11 mouse cellular contexts compared by ENCODE assay signal in the genomic region with DNA sequence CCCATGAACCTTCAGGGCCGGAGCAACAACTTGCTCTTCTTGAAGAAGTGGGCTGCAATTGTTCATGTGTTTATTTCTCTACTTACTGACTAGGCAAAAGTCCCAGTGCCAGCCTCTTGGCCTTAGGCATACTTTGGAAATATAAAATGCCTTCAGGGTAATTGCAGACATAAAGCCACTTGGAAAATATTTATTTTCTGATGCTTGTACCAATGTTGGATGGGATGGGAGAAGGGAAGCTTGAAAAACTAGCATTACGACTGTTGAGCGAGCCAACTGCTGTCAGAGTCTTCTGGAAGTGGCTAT. TPM values are rescaled to one million over a fixed set of nuclear protein-coding genes. Genes with fewer than 3 reads are reported as not detected.
DNase-seq lines count a peak whose midpoint lies in the region; ATAC-seq and TF ChIP-seq lines count a peak whose summit lies in the region.
"Had no signal": no experiment of that assay in that cellular context is flagged by ENCODE, and none has a peak within 500 bp of the region (broad histone marks: within the 10 kb centered on the region; RNA-seq: fewer than 3 reads in every experiment).

No protein-coding gene starts in this region.

- peaks cover 4% of the 10 kb centered on the region for H3K4me1 ChIP-seq in hindbrain, embryonic 15.5 days (replicated peaks)
- no peaks in the 10 kb centered on the region for H3K4me1 ChIP-seq in hindbrain, embryonic 12.5 days
- H3K4me1 ChIP-seq in liver, embryonic 14.5 days (replicated peaks; ENCODE audit: control insufficient read depth in 2 of 2, insufficient read depth in 2 of 2, low read length in 1 of 2), result peaks cover 2 to 9% of the 10 kb centered on the region in 2 experiments; a peak in 3 of 4 replicates
- H3K4me1 ChIP-seq in cortical plate, adult 2 months (ENCODE audit: control insufficient read depth, insufficient read depth, low read length), result no peaks in the 10 kb centered on the region
- peaks cover 20% of the 10 kb centered on the region for H3K4me1 ChIP-seq in limb, embryonic 15.5 days

- no peak for DNase-seq in liver, embryonic 14.5 days (ENCODE audit: low read depth in 3 of 3, low spot score in 3 of 3)
- no peak for DNase-seq in liver
- DNase-seq in c-Kit-positive CD71-positive TER-119-positive erythroid progenitor cells, embryonic 14.5 days (ENCODE audit: low spot score), result no peak
- DNase-seq: gastrocnemius, postnatal 36 days; spleen, adult 18-20 months; thymus, postnatal 14 days had no signal

- 64% methylated on average over 3 of the region's 3 CpGs for WGBS in hindbrain, embryonic 15.5 days
- WGBS in hindbrain, embryonic 12.5 days, result 48% methylated on average over 3 of the region's 3 CpGs
- WGBS in liver, embryonic 14.5 days (ENCODE audit: insufficient replicate concordance), result 73% methylated on average over 3 of the region's 3 CpGs
- 42% methylated on average over 3 of the region's 3 CpGs for WGBS in limb, embryonic 15.5 days

- ATAC-seq in hindbrain, embryonic 15.5 days (ENCODE audit: low FRiP score, low read depth), result no peak
- ATAC-seq in hindbrain, embryonic 12.5 days (ENCODE audit: low FRiP score), result no peak
- ATAC-seq in liver, embryonic 14.5 days (ENCODE audit: insufficient read depth), result no peak
- no peak for ATAC-seq in limb, embryonic 15.5 days (ENCODE audit: insufficient number of reproducible peaks, low FRiP score, low TSS enrichment, low read depth)
- ATAC-seq: forebrain, embryonic 13.5 days had no signal

- no peak overlapping the region for H3K4me2 ChIP-seq in hindbrain, embryonic 15.5 days
- no peak overlapping the region for H3K4me2 ChIP-seq in hindbrain, embryonic 12.5 days (replicated peaks)
- H3K4me2 ChIP-seq in liver, embryonic 14.5 days (ENCODE audit: low read depth), result peak overlapping the region; percentile 93
- peak overlapping the region; percentile 89; the same call in 1 of the 2 replicates for H3K4me2 ChIP-seq in limb, embryonic 15.5 days

- TF ChIP-seq EP300 in liver, embryonic 14.5 days (IDR thresholded peaks at IDR 0.05; ENCODE audit: low read depth), result no peak

- TF ChIP-seq CTCF in liver, embryonic 14.5 days (IDR thresholded peaks at IDR 0.05; ENCODE audit: low read depth), result no peak
- no peak for TF ChIP-seq CTCF in cortical plate, adult 2 months (IDR thresholded peaks at IDR 0.05; ENCODE audit: extremely low read depth, insufficient read depth, low read length)

- H3K9me3 ChIP-seq in hindbrain, embryonic 15.5 days, result no peaks in the 10 kb centered on the region
- no peaks in the 10 kb centered on the region for H3K9me3 ChIP-seq in hindbrain, embryonic 12.5 days (replicated peaks)
- H3K9me3 ChIP-seq in liver, embryonic 14.5 days (ENCODE audit: control insufficient read depth, low read length), result no peaks in the 10 kb centered on the region
- H3K9me3 ChIP-seq in limb, embryonic 15.5 days, result no peaks in the 10 kb centered on the region
- H3K9me3 ChIP-seq: forebrain, embryonic 13.5 days had no signal

- peaks cover 26% of the 10 kb centered on the region for H3K27me3 ChIP-seq in hindbrain, embryonic 15.5 days
- H3K27me3 ChIP-seq in hindbrain, embryonic 12.5 days, result peaks cover 31% of the 10 kb centered on the region
- H3K27me3 ChIP-seq in liver, embryonic 14.5 days (ENCODE audit: control insufficient read depth, insufficient read depth, low read length), result peaks cover 21% of the 10 kb centered on the region
- peaks cover 17% of the 10 kb centered on the region for H3K27me3 ChIP-seq in limb, embryonic 15.5 days

- H3K4me3 ChIP-seq in hindbrain, embryonic 15.5 days, result 0 out of 2 replicates have a peak overlapping the region, but pooled peaks have one; percentile 57
- no peak overlapping the region for H3K4me3 ChIP-seq in hindbrain, embryonic 12.5 days
- peak overlapping the region in 1 of 2 experiments; percentile 71; a peak in 2 of 4 replicates for H3K4me3 ChIP-seq in liver, embryonic 14.5 days (ENCODE audit: insufficient read depth in 1 of 2, low read depth in 2 of 2, low read length in 2 of 2)
- peak overlapping the region; percentile 55 for H3K4me3 ChIP-seq in cortical plate, adult 2 months (ENCODE audit: insufficient read depth, low read length)
- peak overlapping the region; percentile 61 for H3K4me3 ChIP-seq in limb, embryonic 15.5 days

- H3K36me3 ChIP-seq in hindbrain, embryonic 15.5 days, result no peaks in the 10 kb centered on the region
- H3K36me3 ChIP-seq in hindbrain, embryonic 12.5 days, result no peaks in the 10 kb centered on the region
- H3K36me3 ChIP-seq in liver, embryonic 14.5 days (replicated peaks; ENCODE audit: control insufficient read depth, insufficient read depth, low read depth), result no peaks in the 10 kb centered on the region
- H3K36me3 ChIP-seq in limb, embryonic 15.5 days, result no peaks in the 10 kb centered on the region

- no peak overlapping the region for H3K9ac ChIP-seq in hindbrain, embryonic 15.5 days
- H3K9ac ChIP-seq in hindbrain, embryonic 12.5 days, result no peak overlapping the region
- no peak overlapping the region for H3K9ac ChIP-seq in liver, embryonic 14.5 days (replicated peaks)
- H3K9ac ChIP-seq in limb, embryonic 15.5 days, result no peak overlapping the region

- H3K27ac ChIP-seq in hindbrain, embryonic 15.5 days (replicated peaks), result no peak overlapping the region
- no peak overlapping the region for H3K27ac ChIP-seq in hindbrain, embryonic 12.5 days
- no peak overlapping the region for H3K27ac ChIP-seq in liver, embryonic 14.5 days
- no peak overlapping the region for H3K27ac ChIP-seq in cortical plate, adult 2 months (ENCODE audit: insufficient read depth, low read length)
- peak overlapping the region; percentile 39; the same call in 1 of the 2 replicates for H3K27ac ChIP-seq in limb, embryonic 15.5 days
- H3K27ac ChIP-seq: forebrain, embryonic 13.5 days had no signal

- no peak for TF ChIP-seq POLR2A in cortical plate, adult 2 months (IDR thresholded peaks at IDR 0.05; ENCODE audit: extremely low read depth, insufficient read depth, low read length)

RNA-seq across cellular contexts. Expression of gene Grhl1, which starts 1.1 kb away (rescaled TPM):
- 0.97 and 1.3 TPM in 2 replicates for polyA plus RNA-seq in hindbrain, embryonic 15.5 days (2015; fragmentation: Nextera tagmentation; extraction: Ambion mirVana)
- polyA plus RNA-seq in hindbrain, embryonic 12.5 days (2016; fragmentation: Nextera tagmentation; extraction: Ambion mirVana), result 0.73 and 0.75 TPM in 2 replicates
- polyA plus RNA-seq in liver, embryonic 14.5 days (2012; rRNA removed), result 0.37 and 0.45 TPM in 2 replicates
- polyA plus RNA-seq in liver, embryonic 14.5 days (2014; fragmentation: Nextera tagmentation; extraction: Ambion mirVana), result 0.20 and 0.43 TPM in 2 replicates
- 9.8 and 12.9 TPM in 2 replicates for polyA plus RNA-seq in cortical plate, adult 2 months (2012; rRNA removed)
- polyA plus RNA-seq in limb, embryonic 15.5 days (2015; fragmentation: Nextera tagmentation; extraction: Ambion mirVana), result 39.7 and 42.5 TPM in 2 replicates

Comparison
In these comparisons a context has a peak if more than half of its experiments do, and no peak if none do; other contexts are left out.
1. H3K4me2 ChIP-seq: peak in liver, embryonic 14.5 days (single experiment) and limb, embryonic 15.5 days (single experiment); none in hindbrain, embryonic 15.5 days (single experiment) and hindbrain, embryonic 12.5 days (single experiment).